Mouse (Mus musculus) kidney, postnatal 10 days (tissue): ENCODE measurements at regions not wholly inside any gene's neighbourhood (a gene's known extent, or its start where the extent isn't known, plus 50 kb on each side); places are given as distances from the start of the nearest gene placed in this dataset.

Experiments
- DNase-seq: peaks from one replicate; pipeline ENCODE4 v3.0.0; 2021; ENCODE audit warnings: mixed read lengths

DNA sequence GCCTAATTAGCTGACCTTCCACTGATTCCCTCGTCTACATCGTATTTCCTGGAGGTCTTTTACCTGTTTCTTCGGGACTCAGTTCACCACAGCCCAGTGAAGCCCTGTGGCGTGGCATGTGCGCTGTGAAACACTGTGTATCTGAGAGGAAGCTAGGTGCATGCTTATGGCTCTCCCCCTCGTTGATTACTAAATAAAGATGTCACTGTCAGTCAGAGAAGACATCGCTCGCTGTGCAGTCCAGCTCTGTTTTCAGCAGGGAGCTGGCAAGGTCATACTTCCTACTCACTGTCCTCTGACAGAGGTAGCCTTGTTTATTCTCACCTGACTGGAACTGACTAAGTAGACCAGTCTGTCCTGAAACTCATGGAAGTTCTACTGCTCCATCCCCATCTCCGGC lies 68.7 kb upstream of the Adrb1 start:
- no peak for DNase-seq

DNA sequence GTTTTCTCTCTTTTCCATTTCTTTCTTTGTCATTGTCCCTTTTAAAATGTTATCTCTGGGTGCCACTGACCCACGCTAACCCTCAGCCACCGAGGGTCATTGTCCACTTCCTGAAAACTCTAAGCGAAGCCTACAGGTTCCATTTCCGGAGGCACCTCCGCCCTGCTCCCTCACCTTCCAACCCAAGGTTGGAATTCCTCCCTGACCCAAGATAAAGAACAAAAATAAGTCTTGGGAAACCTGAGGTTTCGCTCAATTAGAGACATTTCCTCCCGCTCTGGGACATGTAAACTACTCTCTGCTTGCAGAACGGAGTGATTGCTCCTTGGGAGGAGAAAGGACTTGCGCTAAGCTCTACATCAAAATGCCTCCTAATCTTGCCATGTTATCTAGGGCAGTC lies 66.7 kb upstream of the Adrb1 start:
- no peak for DNase-seq

DNA sequence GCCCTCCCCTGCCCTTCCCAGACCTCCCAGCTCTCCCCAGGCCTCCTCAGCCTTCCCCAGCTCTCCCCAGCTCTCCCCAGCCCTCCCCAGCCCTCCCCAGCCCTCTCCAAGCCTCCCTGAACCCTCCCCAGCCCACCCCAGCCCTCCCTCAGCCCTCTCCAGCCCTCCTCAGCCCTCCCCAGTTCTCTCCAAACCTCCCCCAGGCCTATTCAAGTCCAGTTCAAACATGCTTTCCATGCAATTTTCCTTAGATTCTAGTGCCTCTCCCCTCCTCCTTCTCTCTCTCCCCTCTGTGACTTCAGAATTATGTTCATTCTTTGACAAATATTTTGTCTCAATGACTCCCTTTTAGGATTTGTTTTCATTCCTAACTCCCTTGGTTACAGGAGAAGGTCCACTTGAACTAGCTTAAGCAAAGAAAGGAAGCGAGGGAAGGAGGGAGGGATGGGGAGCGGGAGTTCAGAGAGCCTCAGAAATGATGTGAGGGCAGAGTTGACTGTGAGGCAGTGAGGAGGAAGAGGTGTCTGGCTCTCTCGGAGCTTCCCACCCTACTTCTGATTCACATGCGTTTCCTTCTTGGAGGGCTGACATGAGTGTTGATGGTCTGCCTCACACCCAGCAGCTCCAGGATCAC lies 61.3 kb upstream of the Adrb1 start:
- DNase-seq, result no peak

DNA sequence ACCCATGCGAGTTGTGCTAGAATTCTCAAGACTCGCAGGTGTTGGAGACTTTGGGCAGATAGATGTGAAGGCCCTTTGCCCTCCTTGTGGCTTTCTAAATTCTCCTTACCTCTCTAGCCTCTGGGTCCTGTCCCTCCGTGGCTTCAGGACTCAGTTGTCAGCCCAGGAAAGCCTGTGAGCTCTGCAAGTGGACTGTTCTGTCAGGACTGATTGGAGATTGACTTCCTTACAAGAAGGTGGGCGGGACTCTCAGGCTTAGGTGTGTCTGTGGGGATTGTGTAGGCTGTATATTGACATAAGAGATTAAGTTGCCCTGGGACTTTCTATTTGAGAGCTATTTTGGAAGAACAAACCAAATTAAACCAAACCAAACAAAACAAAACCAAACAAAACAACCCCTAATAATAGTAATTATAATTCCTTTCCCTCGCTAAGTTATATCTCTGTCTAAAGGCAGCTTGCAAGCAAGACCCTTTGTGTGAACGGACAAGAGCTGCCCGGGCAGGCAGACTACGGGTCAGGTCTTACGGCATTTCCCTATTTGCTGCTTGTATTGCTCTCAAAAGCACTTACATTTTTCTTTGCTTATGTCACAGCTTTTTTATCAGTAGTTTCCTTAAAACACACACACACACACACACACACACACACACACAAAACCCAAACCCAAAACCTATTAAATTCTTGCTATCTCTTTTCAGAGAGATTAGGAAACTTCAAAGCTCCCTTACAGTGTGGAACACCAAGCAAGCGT lies 58.3 kb upstream of the Adrb1 start:
- DNase-seq, result no peak

DNA sequence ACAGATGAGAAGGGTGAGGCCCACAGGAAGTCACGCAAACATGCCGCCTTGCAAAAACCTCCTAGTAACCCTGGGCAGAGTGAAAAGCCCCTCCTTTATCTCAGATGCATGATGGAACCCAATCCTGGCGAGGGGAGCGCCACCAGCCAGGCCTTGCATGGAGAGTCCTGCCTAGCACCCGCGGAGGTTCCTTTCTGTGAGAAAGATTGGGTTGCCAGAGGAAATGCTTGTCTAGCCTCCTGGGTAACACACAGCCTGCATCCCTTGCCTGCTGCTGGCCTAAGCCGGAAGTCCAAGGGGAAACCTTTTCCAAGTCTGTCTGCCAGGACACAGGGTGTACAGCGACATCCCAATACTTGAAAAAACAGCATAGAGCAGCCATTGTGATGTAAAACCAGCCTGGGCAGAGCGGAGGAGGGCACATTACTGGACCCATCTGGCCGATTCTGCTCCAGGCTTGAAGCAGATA lies 57.7 kb upstream of the Adrb1 start:
- no peak for DNase-seq

DNA sequence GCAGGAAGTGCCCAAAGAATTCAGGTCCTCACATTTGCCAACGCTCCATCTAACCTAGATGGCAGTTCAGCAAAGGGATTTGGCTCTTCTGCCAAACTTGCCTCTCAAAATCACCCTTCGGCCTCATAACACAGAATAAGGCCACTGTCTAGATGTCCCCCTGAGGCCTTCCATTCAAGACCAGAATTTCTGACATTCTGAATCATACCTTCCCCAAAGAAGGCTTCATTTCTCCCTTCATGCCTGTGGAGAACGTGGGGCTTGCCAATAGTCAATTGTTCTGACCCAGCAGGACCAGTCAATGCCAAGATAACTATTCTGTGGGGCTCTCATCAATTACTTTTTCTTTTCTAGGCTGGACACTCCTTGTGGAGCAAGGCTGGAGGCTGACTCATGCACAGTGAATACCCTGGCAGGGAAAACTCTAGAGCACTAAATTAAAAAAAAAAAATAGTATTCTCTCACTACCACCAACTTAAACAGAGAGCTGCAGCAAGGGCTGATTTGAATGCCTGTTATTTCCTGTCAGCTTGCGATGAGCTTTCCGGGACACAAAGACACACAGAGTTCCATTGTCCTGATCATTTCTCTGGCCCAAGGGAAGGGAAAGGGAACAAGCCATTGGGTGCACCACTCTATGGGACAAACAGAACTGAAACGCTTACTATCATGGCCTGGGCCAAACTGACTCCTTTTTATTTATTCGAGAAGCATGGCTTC lies 56.9 kb upstream of the Adrb1 start:
- DNase-seq, result no peak

DNA sequence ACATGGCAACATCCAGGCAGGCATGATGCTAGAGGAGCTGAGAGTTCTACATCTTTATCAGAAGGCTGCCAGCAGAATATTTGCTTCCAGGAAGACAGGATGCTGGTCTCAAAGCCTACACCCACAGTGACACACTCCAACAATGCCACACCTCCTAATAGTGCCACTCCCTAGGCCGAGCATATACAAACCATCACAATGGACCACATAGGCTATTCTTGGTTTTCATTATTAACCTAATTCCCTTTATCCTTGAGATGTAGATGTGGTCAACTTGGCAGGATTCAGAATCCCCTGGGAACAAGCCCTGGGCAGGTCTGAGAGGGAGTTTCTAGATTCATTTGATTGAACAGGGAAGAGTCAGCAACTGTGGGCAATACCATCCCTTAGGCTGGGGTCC lies 56.0 kb upstream of the Adrb1 start:
- no peak for DNase-seq

DNA sequence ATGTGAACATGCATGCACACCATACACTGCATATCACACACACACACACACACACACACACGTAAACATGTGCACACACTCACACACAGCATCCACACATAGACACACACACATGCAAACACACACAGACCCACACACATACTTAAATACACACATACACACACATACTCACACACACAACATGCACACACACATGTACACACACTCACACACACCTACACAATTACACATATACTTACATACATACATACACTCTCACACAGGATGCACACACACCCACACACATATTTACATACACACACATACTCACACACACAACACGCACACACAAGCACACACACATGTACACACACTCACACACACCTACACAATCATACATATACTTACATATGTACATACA lies 54.1 kb upstream of the Adrb1 start:
- no peak for DNase-seq

DNA sequence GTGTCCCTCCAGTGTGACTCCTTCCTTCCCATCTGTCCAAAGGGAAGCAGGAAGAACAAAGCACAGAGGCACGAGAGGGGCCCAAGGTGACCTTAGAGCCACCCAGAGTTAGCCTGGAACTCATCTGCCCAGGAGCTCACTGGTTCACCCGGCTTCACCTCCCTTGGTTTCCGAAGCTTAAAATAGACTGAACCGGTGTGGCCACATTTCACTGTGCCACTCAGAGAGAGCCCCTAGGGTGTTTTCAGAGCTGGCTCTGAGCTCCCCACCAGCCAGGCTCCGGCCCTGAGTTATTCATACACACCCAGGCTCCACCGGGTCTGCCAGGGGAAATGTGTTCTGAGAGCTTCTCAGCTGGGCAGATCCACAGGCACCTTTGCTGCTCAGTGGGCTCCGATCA lies 53.0 kb upstream of the Adrb1 start:
- peak; percentile 68 for DNase-seq

DNA sequence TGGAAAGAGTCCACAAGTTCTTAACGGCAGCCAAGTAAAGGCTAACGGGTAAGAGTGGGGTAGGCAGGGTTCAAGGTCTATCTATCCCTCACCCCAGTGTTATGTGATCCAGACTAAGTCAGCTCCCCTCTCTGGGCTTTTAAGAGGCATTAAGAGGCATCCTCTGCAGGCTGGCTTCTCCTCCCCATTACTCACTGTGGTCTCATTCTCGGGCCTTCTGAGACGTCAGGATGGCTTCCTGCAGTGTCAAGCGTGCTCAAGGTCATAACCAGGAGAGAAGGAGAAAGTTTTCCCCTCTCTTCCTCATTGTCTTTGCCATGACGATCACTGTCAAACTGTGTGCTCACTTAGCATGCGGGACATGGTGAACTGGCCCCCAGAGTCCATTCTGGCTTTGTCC lies 52.5 kb upstream of the Adrb1 start:
- DNase-seq, result no peak
